Mouse (Mus musculus) 3T3-L1 (cell line): ENCODE data around the gene Crybb1.

Source experiments
- DNase-seq: peaks from one replicate; pipeline ENCODE4 v3.0.0-alpha.2; 2015; ENCODE audit warnings: low read depth, low spot score

Crybb1 gene

GRCm38 (mm10) chr5:112285548-112286085 lies 30.0 kb downstream of the Crybb1 start:
- DNase-seq: no peak

DNA sequence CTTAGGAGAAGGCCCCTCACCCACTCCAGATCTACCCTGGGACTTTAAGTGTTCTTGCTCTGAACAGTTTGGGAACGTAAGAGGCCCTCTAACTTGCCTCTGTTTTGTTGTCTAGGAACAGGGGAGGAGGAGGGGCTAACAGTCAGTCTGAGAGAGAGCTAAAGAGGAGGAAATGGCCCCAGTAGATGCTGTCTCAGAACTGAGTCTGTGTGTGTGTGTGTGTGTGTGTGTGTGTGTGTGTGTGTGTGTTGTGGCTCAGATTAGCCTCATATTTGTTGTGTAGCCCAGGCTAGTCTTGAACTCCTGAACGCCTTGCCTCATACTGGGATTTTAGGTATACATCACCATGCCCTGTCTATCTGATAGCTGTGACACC lies 31.0 kb downstream of the Crybb1 start:
- DNase-seq: no peak

- no peak for DNase-seq
Observed at GRCm38 (mm10) chr5:112286984-112287641, 31.5 kb downstream of the Crybb1 start.

- no peak for DNase-seq
Observed at GRCm38 (mm10) chr5:112287652-112288051, 32.0 kb downstream of the Crybb1 start.

- no peak for DNase-seq
Observed at GRCm38 (mm10) chr5:112288193-112289141, 32.9 kb downstream of the Crybb1 start.

- no peak for DNase-seq
Observed at GRCm38 (mm10) chr5:112289236-112289635, 33.6 kb downstream of the Crybb1 start.

GRCm38 (mm10) chr5:112289819-112290535 lies 34.4 kb downstream of the Crybb1 start:
- no peak for DNase-seq

GRCm38 (mm10) chr5:112290536-112290880 lies 34.9 kb downstream of the Crybb1 start:
- no peak for DNase-seq

GRCm38 (mm10) chr5:112291866-112292265 lies 36.3 kb downstream of the Crybb1 start:
- no peak for DNase-seq

DNA sequence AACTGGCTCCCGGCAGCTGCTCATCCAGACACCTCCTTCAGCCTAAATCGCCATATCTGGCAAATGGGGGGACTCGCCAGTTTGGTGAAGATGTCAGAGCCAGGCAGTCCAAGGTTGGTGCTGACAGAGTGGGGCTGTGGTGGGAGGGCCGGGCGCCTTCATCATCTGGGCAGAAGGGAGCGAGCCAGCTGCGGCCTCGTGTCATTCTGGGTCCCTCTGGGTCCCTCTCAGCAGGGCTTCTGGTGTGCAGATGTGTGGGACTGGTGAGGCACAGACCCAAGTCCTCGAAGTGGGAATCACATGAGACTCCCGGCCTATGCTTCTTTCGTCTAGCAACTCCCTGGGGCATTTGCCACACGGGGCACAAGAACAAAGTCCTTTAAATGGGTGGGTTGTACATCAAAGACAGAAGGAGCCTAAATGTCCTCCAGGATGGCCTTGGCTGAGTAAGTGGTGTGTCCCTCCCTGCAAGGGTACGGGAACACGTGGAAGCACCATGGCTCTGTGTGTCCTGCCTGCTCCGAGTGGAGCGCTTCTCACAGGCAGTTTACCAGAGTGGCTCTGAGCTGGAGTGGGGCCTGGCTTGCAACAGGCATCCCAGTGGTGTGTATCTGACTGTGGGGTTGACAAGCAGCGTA lies 36.8 kb downstream of the Crybb1 start:
- DNase-seq: no peak

DNA sequence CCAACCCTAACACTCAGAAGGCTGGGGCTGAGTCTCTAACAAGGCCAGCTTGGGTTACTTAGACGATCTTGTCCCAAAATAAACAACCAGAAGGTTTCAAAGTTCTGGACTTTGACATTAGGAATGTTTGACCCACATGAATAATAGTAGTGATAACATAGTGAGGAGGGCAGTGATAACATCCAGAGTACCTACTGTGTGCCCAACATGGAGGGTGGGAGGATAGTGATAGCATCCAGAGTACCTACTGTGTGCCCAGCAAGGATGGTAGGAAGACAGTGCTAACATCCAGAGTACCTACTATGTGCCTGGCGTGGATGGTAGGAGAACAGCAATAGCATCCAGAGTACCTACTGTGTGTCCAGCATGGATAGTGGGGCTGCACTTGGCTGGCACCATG lies 38.2 kb downstream of the Crybb1 start:
- DNase-seq: no peak

DNA sequence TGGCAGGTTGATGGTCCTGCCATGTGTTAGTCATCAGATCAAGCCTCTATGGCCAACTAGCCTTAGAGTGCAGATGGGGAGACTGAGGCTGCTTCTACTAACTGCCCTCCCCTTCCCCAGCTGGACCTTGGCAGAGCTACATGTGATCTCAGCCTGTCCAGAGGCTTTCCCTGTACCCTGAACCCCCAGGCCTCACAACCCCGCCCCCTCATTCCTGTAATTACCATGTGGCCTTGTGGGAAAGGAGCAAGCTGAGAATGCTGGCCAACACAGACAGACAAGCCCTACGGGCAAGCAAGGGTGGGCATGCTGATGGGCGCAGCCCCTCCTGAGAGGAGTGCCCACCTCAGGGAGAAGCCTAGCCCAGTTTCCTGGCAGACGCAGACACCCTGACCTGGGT lies 39.1 kb downstream of the Crybb1 start:
- DNase-seq: peak; percentile 25

DNA sequence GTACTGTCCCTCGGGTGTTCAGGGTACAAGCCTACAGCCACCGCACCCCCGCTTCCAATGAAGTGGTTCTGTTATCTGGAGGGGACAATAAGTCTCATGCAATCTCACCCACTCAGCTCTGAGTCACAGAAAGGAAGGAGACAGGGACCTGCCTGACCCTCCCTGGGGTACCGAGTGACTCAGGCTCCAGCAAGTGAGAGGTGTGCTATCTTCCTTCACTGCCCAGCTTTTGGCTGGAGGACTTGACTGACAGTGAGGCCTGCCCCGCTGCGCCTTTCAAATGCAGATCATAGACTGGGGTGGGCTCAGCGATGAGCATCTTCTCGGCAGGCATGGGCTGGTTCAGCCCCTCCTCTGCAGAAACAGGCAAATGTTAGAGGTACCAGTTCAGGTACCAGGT lies 39.5 kb downstream of the Crybb1 start:
- DNase-seq: peak; percentile 72

GRCm38 (mm10) chr5:112295564-112295963 lies 39.9 kb downstream of the Crybb1 start:
- DNase-seq: peak; percentile 22

DNA sequence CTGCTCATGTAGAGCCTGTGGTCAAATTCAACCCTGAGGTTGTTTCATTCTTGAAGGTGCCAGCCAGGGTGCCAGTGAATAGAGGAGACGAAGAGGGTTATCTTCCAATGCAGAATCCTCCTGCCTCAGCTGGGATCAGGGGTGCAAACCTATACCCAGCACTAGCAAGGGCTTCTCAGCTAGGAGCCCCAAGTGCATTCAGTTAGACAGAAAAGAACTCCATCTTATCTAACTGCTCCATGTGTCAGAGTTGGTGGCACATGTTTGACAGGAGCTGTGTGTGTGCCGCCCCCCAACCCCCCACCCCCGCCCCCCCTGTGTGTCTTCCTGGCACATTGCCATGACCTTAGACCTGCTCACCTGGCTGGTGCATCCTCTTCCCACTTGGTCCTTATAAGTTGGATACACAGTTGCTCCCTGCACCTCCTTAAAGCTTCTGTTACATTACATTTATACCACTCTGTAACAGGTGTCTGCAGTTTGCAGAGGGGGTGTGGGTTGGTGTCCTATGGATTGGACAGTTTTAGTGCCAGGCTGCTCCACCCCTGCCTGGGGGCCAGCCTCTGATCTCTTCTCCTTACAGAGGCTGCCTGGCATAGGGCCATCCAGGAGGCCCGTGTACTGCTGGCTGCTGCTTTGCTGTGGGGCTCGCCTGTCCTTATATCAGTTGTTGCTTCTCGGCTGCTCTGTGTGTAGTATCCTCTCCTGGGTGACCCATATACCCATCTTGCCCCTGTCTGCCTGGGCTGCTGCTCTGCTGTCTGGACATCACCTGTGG lies 41.0 kb downstream of the Crybb1 start:
- peak; percentile 27 for DNase-seq

GRCm38 (mm10) chr5:112297257-112297656 lies 41.6 kb downstream of the Crybb1 start:
- peak; percentile 27 for DNase-seq

- peak; percentile 25 for DNase-seq
Observed at GRCm38 (mm10) chr5:112298226-112298988, 42.8 kb downstream of the Crybb1 start.

GRCm38 (mm10) chr5:112299399-112299798 lies 43.8 kb downstream of the Crybb1 start:
- DNase-seq: no peak

DNA sequence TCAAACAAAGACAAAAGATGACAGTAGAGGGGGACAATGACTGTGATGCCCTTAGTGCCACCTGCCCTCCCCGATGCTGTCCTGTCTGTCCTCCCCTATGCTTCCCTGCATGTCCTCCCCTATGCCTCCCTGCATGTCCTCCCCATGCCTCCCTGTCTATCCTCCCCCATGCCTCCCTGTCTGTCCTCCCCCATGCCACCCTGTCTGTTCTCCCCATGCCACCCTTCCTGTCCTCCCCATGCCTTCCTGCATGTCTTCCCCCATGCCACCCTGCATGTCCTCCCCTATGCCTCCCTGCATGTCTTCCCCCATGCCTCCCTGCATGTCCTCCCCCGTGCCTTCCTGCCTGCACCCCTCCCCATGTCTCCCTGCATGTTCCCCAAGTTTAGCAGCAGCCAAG lies 44.5 kb downstream of the Crybb1 start:
- DNase-seq: no peak

GRCm38 (mm10) chr5:112300721-112301308 lies 45.2 kb downstream of the Crybb1 start:
- no peak for DNase-seq
